Mouse (Mus musculus) hindbrain, embryonic 15.5 days (tissue): ENCODE measurements at regions not wholly inside any gene's neighbourhood (a gene's known extent, or its start where the extent isn't known, plus 50 kb on each side); places are given as distances from the start of the nearest gene placed in this dataset.

Experiments used
- ATAC-seq: fragments of 200-750 bp; cut with Nextera tagmentation; 2 replicates; pipeline ENCODE4 v1.8.0; 2017; ENCODE audit warnings: low read depth, moderate number of reproducible peaks, moderate TSS enrichment; ENCODE audit not compliant: low FRiP score
- H3K27ac ChIP-seq: fragments of 300-500 bp; sonication (generic); replicated peaks from 2 replicates; pipeline ENCODE4 v1.5.1; 2015; ENCODE audit warnings: mild to moderate bottlenecking, inconsistent platforms
- H3K27me3 ChIP-seq: fragments of 300-500 bp; sonication (generic); 2 replicates; pipeline ENCODE4 v1.6.1; 2015; ENCODE audit warnings: control low read depth, inconsistent platforms
- H3K36me3 ChIP-seq: fragments of 300-500 bp; sonication (generic); 2 replicates; pipeline ENCODE4 v1.6.1; 2015; ENCODE audit warnings: control low read depth, inconsistent platforms
- H3K4me1 ChIP-seq: fragments of 300-500 bp; sonication (generic); replicated peaks from 2 replicates; pipeline ENCODE4 v1.6.1; 2015; ENCODE audit warnings: control low read depth, inconsistent platforms
- H3K4me2 ChIP-seq: fragments of 300-500 bp; sonication (generic); 2 replicates; pipeline ENCODE4 v1.6.1; 2015; ENCODE audit warnings: moderate library complexity, mild to moderate bottlenecking, inconsistent platforms
- H3K4me3 ChIP-seq: fragments of 300-500 bp; sonication (generic); 2 replicates; pipeline ENCODE4 v1.5.1; 2015; ENCODE audit warnings: mild to moderate bottlenecking, inconsistent platforms
- H3K9ac ChIP-seq: fragments of 300-500 bp; sonication (generic); 2 replicates; pipeline ENCODE4 v1.6.1; 2015; ENCODE audit warnings: inconsistent platforms
- H3K9me3 ChIP-seq: fragments of 300-500 bp; sonication (generic); 2 replicates; pipeline ENCODE4 v1.6.1; 2016; ENCODE audit warnings: control low read depth, inconsistent platforms
- WGBS: fragments of 180-500 bp; shearing (Covaris S2); methylation state at CpG from one replicate; pipeline ENCODE4 v1.1.7; 2015; 5-methylcytosine and 5-hydroxymethylcytosine counted together

DNA sequence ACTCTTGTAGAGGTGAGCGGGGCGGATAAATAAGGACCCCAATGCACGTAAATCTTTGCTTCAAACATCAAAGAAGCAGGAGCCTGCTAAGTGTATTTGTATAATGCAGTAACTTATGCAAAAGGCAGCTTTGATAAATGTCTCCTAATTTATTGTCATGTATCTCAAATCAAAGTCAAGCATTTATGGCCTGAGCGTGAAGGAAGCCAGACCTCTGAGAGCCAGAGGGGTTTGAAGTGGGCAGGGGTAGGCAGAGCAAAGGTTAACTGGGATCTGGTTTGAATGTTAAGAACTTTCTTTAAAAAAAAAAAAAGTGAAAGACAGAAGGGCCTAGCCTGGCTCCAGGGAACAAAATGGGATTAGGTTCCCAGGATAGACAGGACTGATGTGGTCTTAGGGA lies 151.1 kb upstream of the Irx3 start:
- Histone ChIP-seq H3K9me3 (no peaks in the 10 kb centered on the region), H3K4me3 (no peak overlapping the region), H3K27ac (no peak overlapping the region), H3K4me1 (no peaks in the 10 kb centered on the region), H3K4me2 (no peak overlapping the region), H3K9ac (no peak overlapping the region), H3K27me3 (peaks cover 3% of the 10 kb centered on the region; the same call in 1 of the 2 replicates), H3K36me3 (no peaks in the 10 kb centered on the region)
- ATAC-seq: no peak
- WGBS: 92% methylated on average over 4 of the region's 4 CpGs

DNA sequence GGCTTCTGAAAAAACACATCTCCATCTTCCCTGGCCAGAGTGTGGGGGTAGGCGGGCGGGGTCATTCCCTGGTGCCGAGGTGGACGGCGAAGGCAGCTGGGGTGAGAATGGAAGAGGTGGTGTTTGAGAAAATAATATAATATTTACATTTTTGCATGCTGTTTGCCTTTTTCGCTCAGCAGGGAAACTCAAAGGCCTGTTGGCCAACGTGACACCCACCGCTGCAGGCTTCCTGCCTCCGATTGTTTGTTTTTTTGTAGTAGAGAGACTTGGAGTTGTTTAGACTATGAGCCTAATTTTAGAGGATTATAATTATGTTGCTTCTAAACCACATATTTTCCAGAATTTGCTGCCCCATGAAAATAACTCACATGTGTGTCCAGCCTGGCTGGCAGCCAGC lies 147.2 kb upstream of the Irx3 start:
- no peaks in the 10 kb centered on the region for H3K4me1 ChIP-seq
- 0 out of 2 replicates have a peak overlapping the region, but pooled peaks have one; percentile 8 for H3K4me2 ChIP-seq
- H3K9me3 ChIP-seq: no peaks in the 10 kb centered on the region
- no peak overlapping the region for H3K27ac ChIP-seq
- H3K36me3 ChIP-seq: no peaks in the 10 kb centered on the region
- no peak for ATAC-seq
- no peak overlapping the region for H3K9ac ChIP-seq
- WGBS: 61% methylated on average over 9 of the region's 9 CpGs
- no peaks in the 10 kb centered on the region for H3K27me3 ChIP-seq
- no peak overlapping the region for H3K4me3 ChIP-seq

DNA sequence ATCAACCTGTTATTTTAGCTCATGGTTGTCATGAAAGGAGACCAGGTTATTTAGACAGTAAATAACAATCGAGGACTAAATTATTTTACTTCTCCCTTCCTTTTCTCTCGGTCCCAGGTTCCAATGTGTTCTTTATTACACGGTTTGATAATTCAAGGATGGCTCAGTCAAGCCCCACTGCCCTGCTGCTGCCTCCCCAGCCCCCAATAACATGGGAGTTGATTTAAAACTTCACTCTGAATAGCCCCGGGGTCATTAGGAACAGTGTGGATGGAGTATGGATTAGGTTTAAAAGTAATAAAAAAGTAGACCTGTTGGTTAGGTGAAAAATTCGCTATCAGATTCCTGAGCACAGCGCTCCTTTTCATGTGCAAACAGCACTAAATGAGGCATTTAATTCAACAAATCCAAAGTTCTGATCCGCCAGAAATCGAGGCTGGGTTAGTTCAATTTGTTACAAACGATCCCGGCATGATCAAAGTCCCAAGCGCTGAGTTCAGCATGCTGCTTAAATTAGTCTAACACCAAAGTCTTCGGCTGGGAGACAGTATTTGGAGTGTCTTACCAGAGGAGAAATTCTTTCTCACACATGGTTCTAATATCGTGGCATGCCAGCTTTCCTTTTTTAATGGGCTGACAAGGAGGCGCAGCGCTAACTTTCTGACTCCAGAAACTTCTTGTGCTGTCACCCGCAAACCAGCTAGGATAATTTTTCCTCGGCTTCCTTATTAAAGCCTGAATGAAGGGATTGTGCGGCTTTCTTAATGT lies 146.5 kb upstream of the Irx3 start:
- WGBS: 65% methylated on average over 18 of the region's 18 CpGs
- no peak overlapping the region for H3K4me3 ChIP-seq

DNA sequence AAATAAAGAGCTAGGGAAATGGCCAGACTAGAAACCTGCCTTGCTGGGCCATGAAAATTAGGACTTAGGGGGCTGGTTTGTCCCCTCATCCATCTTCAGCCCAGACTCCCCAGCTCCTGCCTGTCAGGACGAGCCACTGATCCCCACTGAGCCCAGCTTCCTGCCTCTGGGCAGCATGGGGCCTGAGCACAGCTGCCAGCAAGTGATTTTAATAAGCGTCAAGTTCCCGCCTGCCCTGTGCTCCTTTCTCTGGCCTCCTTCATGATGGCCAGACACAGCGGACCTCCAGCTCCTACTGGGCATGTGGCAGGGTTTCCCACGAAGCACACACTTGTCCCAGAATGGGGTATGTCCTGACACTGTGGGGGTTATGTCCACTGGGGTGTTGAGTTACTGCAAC lies 139.1 kb upstream of the Irx3 start:
- no peak for ATAC-seq
- Histone ChIP-seq H3K27ac (no peak overlapping the region), H3K36me3 (no peaks in the 10 kb centered on the region), H3K4me2 (no peak overlapping the region), H3K27me3 (0 out of 2 replicates have a peak, but pooled peaks cover 3% of the 10 kb centered on the region), H3K9me3 (no peaks in the 10 kb centered on the region), H3K9ac (no peak overlapping the region), H3K4me1 (no peaks in the 10 kb centered on the region), H3K4me3 (no peak overlapping the region)
- WGBS: 14% methylated on average over 5 of the region's 5 CpGs

More for the DNA sequence above, 146.5 kb upstream of the Irx3 start:
- Histone ChIP-seq H3K36me3 (no peaks in the 10 kb centered on the region), H3K27me3 (no peaks in the 10 kb centered on the region), H3K4me1 (no peaks in the 10 kb centered on the region), H3K27ac (no peak overlapping the region), H3K9ac (no peak overlapping the region), H3K9me3 (no peaks in the 10 kb centered on the region), H3K4me2 (0 out of 2 replicates have a peak overlapping the region, but pooled peaks have one; percentile 8)
- ATAC-seq: no peak

DNA sequence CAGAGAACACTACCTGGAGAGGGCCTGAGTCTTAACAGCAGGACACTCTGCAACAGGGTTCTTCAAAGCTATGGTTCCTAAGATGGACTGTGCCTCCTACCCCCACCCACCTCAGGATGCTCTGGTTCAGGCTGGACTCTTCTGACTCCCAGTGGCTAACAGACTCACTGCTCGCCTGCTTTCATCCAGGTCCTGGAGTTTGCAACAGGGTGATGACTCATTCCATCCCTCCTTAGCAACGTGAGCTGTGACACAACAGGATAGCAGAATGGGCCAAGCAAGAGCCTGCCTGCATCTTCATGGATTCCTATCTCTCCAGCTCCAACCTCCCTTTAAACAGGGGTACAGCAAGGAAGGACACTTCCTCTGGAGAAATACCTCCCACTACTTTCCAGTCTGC lies 135.4 kb upstream of the Irx3 start:
- ATAC-seq: no peak
- no peak overlapping the region for H3K4me2 ChIP-seq
- H3K4me3 ChIP-seq: no peak overlapping the region
- H3K9ac ChIP-seq: no peak overlapping the region
- H3K9me3 ChIP-seq: no peaks in the 10 kb centered on the region
- 0 out of 2 replicates have a peak, but pooled peaks cover 3% of the 10 kb centered on the region for H3K27me3 ChIP-seq
- no peak overlapping the region for H3K27ac ChIP-seq
- 50% methylated on average over 2 of the region's 2 CpGs for WGBS
- no peaks in the 10 kb centered on the region for H3K36me3 ChIP-seq
- no peaks in the 10 kb centered on the region for H3K4me1 ChIP-seq

DNA sequence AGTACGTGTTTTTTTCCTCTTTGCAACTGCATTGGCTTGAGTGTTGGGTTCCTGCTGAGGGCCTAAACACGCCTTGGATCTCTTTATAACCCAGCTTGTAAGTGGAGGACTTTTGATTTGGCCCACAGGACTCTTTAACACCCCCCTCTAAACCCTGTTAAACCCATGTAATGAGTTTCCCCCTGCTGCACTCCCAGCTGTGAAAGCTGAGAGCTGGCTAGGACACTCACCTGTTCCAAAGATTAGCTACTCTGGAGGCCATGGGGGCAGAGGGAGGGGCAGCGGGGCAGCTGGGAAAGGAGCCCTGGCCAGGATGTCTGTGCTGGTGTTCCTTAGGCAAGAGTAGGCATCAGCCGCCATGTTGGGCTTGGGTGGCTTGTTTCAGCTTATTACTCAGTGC lies 128.7 kb upstream of the Irx3 start:
- Histone ChIP-seq H3K9me3 (no peaks in the 10 kb centered on the region), H3K36me3 (no peaks in the 10 kb centered on the region), H3K4me1 (no peaks in the 10 kb centered on the region), H3K9ac (no peak overlapping the region), H3K4me2 (no peak overlapping the region), H3K27me3 (no peaks in the 10 kb centered on the region), H3K27ac (no peak overlapping the region), H3K4me3 (no peak overlapping the region)
- WGBS: 87% methylated on average over 4 of the region's 4 CpGs
- no peak for ATAC-seq

DNA sequence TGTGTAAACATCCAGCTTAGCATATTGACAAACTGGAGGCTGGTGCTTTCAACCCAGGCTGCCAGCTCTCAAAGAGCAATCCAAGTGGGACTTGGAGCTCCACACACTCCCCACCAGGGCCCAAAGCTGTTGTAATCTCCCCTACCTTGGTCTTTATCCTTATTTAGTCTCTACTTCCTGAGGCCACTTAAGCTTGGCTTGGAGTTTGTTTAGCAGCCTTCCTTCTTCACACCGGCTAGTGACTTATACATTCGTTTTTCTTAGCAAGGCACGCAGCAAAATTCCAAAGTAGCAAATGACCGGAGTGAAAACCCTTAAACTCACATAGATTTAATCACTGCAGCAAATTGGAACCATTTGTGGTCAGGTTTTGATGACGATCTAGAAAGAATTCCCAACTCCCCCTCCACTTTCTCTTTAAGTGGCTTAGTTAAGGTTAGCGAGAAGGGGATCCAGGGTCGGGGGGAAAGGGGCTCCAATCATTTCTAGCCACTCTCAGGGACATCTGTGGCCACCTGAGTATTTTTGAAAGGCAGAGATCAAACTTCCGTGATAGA lies 124.2 kb upstream of the Irx3 start:
- no peak for ATAC-seq
- no peaks in the 10 kb centered on the region for H3K36me3 ChIP-seq
- H3K4me3 ChIP-seq: no peak overlapping the region
- no peaks in the 10 kb centered on the region for H3K9me3 ChIP-seq
- H3K4me1 ChIP-seq: no peaks in the 10 kb centered on the region
- H3K27me3 ChIP-seq: no peaks in the 10 kb centered on the region
- no peak overlapping the region for H3K4me2 ChIP-seq
- 84% methylated on average over 8 of the region's 8 CpGs for WGBS
- H3K9ac ChIP-seq: no peak overlapping the region
- H3K27ac ChIP-seq: no peak overlapping the region

DNA sequence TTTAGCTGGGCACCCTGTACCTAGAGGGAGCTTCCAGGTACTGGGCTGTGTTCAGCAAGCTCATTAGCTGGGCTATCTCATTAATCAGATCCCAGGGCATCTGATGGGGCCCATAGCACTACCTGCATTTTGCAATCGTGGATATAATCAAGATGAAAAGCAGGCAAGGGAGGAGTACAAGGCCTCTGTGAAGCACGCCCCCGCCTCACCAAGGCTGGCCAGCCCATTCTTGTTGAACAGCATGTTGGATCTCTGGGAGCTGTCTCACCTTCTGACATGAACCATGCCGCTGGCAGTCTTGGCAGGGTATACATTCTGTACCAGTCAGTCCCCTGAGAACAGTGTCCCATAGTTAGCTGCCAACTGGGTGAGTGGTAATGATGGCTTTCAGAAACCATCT lies 122.3 kb upstream of the Irx3 start:
- WGBS: 88% methylated on average over 4 of the region's 4 CpGs
- Histone ChIP-seq H3K27me3 (no peaks in the 10 kb centered on the region), H3K9ac (no peak overlapping the region), H3K4me3 (no peak overlapping the region), H3K36me3 (no peaks in the 10 kb centered on the region), H3K4me1 (no peaks in the 10 kb centered on the region), H3K9me3 (no peaks in the 10 kb centered on the region), H3K4me2 (no peak overlapping the region), H3K27ac (no peak overlapping the region)
- ATAC-seq: no peak

DNA sequence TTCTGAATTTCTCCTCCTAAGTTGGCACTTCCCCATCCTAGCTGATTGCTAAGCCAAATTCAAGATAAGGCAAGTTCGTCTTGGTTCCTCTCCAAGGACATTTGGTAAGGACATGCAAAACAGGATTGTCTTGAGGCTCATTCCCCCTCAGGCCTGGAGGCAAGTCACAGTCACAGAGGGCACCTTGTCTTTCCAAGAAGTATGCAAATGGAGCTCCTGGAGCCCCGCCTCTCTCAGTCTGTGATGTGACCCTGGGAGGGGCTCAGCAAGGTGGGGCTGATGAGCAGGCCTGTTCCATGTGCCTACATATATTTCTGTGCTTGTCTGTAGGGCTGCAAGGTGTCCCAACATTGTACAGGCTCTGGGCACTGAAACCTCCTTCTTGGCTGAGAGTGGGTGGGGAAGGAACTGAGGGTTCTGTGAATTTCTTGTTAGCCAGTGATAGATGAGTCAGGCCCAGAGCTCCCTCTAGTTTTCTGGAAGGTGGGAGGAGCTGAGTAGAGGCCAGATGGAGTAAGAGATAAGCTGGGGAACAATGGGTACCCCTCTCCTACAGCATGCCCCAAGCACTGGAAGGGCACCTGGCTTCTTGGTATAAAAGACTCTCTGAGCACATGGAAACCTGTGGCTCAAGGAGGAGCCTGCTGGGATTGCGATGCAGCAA lies 120.5 kb upstream of the Irx3 start:
- no peaks in the 10 kb centered on the region for H3K36me3 ChIP-seq
- H3K4me2 ChIP-seq: no peak overlapping the region
- no peaks in the 10 kb centered on the region for H3K27me3 ChIP-seq
- ATAC-seq: no peak
- no peak overlapping the region for H3K4me3 ChIP-seq
- H3K4me1 ChIP-seq: no peaks in the 10 kb centered on the region
- H3K9ac ChIP-seq: no peak overlapping the region
- no peaks in the 10 kb centered on the region for H3K9me3 ChIP-seq
- no peak overlapping the region for H3K27ac ChIP-seq
- 85% methylated on average over 3 of the region's 3 CpGs for WGBS

DNA sequence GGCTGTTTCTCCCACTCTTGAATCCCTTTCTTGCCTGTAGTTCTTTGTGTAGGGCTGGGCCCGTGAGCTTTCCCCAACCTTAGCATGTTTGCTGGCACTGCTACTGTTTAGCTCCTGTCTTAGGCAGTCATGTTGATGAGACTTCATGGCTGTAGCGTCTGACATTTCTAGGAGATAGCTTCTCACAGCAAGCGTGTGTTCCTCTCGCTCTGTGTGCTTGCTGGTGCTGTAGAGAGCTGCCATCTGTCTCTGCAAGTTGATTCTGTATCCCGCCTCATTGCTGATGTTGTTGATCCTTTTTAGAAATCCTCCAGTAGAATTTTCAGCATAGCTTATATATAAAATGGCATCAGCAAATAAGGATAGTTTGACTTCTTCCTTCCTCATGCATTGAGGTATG lies 116.0 kb upstream of the Irx3 start:
- 85% methylated on average over 5 of the region's 5 CpGs for WGBS
- H3K27me3 ChIP-seq: no peaks in the 10 kb centered on the region
- H3K4me2 ChIP-seq: no peak overlapping the region
- no peak overlapping the region for H3K9ac ChIP-seq
- H3K9me3 ChIP-seq: no peaks in the 10 kb centered on the region
- H3K4me3 ChIP-seq: no peak overlapping the region
- no peaks in the 10 kb centered on the region for H3K36me3 ChIP-seq
- no peak for ATAC-seq
- no peak overlapping the region for H3K27ac ChIP-seq
- no peaks in the 10 kb centered on the region; the same call in 1 of the 2 replicates for H3K4me1 ChIP-seq

DNA sequence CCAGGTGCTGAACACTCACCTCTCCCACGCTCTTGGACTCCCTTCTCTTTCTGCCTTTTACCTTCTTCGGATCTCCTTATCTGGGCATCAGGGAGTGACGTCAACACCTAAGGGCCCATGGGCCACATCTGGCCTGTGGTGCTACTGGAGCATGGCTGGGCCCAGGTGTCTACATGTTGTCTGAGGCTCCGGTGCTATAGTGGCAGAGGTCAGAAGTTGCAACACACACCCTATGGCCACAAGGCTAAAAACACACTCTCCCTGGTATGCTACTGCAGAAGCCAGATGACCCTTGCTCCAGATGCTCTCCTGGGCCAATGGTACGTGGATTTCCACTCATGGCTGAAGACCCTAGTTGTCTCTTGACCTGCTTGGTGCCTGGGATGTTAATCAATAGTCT lies 112.1 kb upstream of the Irx3 start:
- WGBS: 89% methylated on average over 5 of the region's 5 CpGs
- no peaks in the 10 kb centered on the region for H3K9me3 ChIP-seq
- ATAC-seq: no peak
- 0 out of 2 replicates have a peak, but pooled peaks cover 5% of the 10 kb centered on the region for H3K27me3 ChIP-seq
- no peaks in the 10 kb centered on the region for H3K36me3 ChIP-seq
- H3K4me2 ChIP-seq: no peak overlapping the region
- H3K4me1 ChIP-seq: peaks cover 8% of the 10 kb centered on the region
- no peak overlapping the region for H3K27ac ChIP-seq
- H3K9ac ChIP-seq: no peak overlapping the region
- no peak overlapping the region for H3K4me3 ChIP-seq

DNA sequence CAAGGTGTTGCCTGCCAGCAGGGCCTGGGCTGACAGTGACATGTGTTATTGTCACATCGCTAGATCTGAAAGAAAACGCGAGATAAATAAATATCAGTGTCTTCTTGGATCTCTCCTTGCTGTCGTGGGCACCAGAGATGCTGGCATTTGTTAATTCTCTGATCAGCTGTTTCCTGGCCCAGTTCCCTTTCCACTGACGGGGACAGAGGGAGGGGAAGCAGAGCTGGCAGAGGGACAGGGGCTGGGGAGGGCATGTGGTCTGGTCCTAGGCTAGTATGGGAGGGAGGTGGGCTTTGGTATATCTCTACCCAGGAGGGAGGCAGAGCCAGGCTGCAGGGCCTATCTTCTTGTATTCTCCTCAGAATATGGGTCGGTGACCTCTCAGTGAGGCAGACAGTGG lies 111.3 kb upstream of the Irx3 start:
- Histone ChIP-seq H3K27me3 (0 out of 2 replicates have a peak, but pooled peaks cover 5% of the 10 kb centered on the region), H3K27ac (no peak overlapping the region), H3K4me2 (no peak overlapping the region), H3K4me1 (peaks cover 8% of the 10 kb centered on the region), H3K9ac (no peak overlapping the region), H3K9me3 (no peaks in the 10 kb centered on the region), H3K4me3 (no peak overlapping the region), H3K36me3 (no peaks in the 10 kb centered on the region)
- 0 out of 2 replicates have a peak, but pooled peaks have one; percentile 27 for ATAC-seq
- 61% methylated on average over 6 of the region's 6 CpGs for WGBS
